Mouse (Mus musculus): Measurements from ENCODE around the gene Fmnl2.

Fmnl2 gene

GRCm38 (mm10) chr2:52958535-52959290 is 101.1 kb downstream of the Fmnl2 start:
- no peak for DNase-seq

GRCm38 (mm10) chr2:52959291-52959621 is 101.6 kb downstream of the Fmnl2 start:
- DNase-seq = no peak

DNA sequence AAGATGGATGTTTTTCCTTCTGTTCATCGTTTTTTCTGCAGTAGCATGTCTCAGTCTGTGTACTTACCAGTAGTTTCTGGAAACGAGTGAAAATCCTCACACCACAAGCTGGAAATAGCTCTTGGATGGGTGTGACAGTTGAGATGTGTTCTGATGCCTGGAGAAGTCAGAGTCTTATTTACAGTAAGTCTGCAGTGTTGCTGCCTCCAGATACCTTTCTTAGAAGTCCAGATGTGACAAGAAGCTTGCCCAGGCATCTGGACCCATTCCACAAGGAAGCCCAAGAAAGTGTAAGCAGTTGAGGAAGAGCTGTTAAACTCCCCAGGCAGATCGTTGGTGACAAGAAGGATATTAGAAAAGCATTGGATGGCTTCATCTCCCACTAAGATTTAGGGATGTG is 102.3 kb downstream of the Fmnl2 start:
- no peak for DNase-seq

DNA sequence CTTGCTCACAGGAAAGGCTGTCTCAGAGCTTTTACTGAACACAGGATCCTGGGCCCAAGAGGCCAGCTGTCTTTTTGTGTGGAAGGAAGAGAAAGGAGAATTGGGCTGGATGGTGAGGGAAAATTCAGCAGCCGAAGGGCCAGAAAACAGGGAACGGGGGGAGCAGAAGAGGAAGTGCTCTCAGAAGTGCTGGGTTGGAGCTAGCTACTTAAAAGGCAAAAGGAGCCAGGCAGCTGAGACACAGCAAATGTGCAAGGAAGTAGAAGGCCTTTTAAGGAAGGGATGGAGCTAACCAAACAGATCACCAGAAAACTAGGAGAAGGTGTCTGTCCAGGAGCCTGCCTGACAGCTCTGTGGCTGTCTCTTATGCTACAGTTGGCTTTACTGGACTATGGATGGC is 103.0 kb downstream of the Fmnl2 start:
- DNase-seq = no peak

- DNase-seq = no peak
Measured at GRCm38 (mm10) chr2:52963439-52963838, 105.8 kb downstream of the Fmnl2 start.

DNA sequence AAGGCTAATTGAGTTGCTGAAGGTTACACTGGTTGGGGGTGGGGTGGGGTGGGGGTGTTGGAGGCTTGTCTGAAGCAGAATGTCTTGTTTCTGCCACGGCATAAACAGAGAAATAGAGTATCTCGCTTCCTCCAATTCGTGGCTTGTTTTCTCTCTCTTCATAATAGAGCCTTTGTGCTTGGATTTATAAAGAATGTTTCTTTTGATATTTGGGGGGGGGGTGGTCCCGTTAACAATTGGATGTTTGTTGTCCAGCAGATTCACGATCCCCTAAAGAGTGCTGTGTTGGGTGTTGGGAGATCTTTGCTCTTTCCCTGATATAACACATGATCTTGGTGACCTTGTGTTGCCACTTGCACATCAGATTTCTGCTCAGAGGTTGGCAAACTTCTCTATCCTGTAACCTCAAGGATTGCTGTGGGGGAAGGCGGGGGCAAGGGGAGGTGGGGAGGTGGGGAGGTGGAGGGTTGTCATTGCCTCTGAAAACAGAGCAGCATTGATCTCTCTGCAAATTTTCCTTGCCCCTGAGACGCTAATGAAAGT is 106.8 kb downstream of the Fmnl2 start:
- DNase-seq = no peak

DNA sequence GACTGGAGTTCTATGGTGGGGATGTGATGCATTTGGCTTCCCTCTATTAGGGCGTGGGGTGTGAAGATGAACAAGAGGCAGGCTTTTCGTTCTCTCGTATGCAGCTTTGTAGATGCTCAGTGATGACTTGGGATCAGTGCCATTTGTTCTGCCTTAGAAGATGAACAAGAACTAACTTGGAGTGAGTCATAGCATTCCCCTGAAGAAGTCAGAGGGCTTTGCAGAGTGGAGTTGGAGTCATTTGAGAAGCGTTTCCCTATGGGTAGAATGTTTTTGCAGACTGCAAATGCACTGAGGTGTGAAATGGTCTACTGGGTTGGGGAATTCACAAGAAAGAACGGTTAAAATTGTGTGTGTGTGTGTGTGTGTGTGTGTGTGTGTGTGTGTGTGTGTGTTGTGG is 108.6 kb downstream of the Fmnl2 start:
- no peak for DNase-seq

DNA sequence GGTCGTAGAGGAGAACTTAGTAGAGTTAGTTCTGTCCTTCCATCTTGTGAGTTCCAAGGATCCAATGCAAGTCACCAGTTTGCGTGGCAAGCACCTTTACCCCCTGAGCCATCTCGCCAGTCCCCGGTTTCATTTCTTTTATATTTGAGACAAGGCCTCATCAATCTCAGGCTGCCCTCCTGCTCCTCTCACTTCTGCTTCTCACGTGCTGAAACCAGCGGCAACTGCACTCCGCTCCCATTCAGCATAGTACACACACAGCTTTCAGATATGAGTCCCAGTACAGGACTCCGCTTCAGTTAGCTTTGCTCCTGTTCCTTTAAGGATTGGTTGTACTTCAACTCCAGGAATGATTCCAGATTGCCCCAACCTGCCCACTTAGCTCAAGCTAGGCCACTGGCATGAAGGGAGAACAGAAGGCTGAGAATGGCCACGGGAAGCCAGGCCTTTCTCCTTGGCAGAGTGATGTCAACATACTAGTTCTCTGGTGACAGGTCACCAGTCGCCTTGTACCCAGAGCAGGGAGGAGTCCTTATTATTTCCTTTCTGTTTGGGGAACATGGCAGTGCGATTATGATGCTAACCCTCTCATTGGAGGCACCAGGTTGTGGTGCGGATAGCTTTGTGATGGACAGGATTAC is 109.3 kb downstream of the Fmnl2 start:
- DNase-seq = no peak

DNA sequence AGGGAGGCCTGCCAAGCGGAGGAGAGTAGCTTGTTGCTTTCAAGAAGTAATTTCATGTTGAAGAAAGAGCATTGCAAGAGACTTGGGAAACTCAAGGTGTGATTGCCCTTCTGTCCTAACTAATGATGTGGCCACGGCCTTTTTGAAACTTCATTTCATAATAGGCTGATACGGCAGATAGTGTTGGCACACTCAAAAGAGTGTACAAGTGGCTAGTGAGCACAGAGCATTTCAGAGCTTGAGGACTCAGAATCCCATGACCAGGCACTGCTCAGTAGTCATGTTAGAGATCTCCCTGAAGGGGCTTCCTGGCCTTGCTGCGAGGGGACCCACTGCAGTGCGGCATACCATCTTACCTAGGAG is 109.8 kb downstream of the Fmnl2 start:
- DNase-seq = no peak

GRCm38 (mm10) chr2:52968884-52969283 is 111.2 kb downstream of the Fmnl2 start:
- no peak for DNase-seq

DNA sequence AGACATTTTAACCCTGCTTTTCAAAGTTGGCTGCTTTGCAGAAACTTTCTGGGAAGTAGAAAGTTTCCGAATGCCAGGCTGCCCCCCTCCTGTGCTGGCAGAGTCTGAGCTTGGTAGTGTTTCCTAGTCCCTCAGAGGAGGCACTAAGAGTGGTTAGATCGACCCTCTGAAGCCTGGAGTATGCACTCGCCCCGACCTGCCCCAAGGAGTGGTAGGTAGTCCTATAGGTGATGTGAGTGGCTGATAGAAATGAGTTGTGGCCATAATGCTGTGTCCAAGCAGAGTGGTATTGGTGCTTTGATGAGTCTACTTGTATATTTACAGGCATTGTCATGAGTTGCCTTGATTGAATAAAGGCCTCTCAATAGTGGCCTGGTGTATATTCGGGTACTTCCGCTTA is 116.4 kb downstream of the Fmnl2 start:
- DNase-seq = no peak

GRCm38 (mm10) chr2:52974776-52975175 is 117.1 kb downstream of the Fmnl2 start:
- no peak for DNase-seq

GRCm38 (mm10) chr2:52977921-52978675 is 120.4 kb downstream of the Fmnl2 start:
- no peak for DNase-seq

GRCm38 (mm10) chr2:52978796-52979195 is 121.1 kb downstream of the Fmnl2 start:
- DNase-seq = no peak

GRCm38 (mm10) chr2:52979280-52979763 is 121.7 kb downstream of the Fmnl2 start:
- no peak for DNase-seq

- no peak for DNase-seq
Measured at GRCm38 (mm10) chr2:52981126-52981525, 123.5 kb downstream of the Fmnl2 start.

DNA sequence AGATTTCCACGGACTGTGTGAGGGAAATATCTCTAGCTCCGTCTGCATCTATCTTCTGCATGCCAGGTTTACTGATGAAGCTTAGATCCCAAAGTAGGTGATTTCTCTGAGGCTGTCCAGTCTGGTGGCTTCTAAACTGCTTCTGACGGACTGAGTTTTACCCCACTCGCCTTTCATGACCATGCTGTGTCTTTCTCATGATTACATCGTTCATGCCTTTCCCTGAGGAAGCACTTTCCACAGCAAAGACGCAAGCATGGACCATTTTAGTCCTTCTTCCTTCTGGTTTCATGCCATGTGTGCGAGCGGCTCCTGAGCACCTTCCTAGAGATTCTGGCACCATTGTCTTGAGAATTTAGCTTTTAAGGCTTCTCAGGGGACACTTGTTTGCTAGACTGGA is 123.9 kb downstream of the Fmnl2 start:
- DNase-seq = no peak

DNA sequence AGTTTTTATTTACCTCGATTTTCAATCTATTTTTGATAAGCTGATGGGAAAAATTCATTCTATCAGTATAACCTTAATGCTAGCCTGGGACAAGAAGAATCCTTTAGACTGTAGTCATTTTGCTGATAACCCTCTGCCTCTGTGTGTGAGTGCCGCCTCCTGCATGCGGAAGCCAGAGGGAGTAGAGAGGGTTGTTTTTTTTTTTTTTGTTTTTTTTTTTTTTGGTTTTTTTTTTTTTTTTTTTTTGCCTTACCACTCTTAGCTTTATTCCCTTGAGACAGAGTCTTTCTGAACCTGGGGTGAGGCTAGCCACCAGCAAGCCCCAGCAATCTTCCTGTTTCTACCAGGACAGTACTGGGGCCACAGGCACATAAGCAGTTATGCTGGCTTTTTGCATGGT is 124.8 kb downstream of the Fmnl2 start:
- DNase-seq = no peak

- DNase-seq = no peak
Measured at GRCm38 (mm10) chr2:52984556-52984955, 126.9 kb downstream of the Fmnl2 start.

GRCm38 (mm10) chr2:52985167-52985566 is 127.5 kb downstream of the Fmnl2 start:
- DNase-seq = no peak

DNA sequence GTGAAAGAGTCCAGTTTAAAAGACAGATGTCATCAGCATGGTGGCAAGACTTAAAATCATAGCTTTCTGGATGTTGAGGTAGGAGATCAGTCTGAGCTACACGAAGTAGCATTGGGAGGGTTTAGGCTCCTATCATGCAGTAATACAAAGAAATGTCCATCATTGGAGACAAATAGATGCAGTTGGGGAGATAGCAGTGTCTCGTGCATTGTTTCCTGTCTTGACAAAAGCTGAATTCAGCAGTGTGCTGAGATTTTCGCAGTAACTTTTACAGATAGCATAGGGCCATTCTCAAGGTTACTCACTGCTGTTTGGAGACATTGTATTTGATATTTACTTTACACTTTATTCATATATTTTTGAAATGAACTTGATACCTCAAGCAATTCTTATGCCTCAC is 128.7 kb downstream of the Fmnl2 start:
- no peak for DNase-seq

DNA sequence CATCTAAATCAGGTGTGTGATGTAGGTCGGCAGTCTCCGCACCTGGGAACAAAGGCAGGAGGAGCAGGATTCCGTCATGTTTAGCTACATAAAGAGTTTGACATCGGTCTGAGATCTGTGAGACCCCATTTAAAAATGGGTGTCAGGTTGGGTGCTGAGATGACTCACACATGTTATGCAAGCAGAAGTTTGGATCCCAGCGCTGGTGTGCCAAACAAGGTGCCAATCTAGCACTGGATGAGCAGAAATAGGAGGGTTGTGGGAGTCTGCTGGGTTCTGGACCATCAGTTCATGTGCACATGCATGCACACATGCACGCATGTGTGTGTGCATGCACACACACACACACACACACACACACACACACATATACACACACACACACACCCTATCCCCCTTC is 129.4 kb downstream of the Fmnl2 start:
- no peak for DNase-seq

DNA sequence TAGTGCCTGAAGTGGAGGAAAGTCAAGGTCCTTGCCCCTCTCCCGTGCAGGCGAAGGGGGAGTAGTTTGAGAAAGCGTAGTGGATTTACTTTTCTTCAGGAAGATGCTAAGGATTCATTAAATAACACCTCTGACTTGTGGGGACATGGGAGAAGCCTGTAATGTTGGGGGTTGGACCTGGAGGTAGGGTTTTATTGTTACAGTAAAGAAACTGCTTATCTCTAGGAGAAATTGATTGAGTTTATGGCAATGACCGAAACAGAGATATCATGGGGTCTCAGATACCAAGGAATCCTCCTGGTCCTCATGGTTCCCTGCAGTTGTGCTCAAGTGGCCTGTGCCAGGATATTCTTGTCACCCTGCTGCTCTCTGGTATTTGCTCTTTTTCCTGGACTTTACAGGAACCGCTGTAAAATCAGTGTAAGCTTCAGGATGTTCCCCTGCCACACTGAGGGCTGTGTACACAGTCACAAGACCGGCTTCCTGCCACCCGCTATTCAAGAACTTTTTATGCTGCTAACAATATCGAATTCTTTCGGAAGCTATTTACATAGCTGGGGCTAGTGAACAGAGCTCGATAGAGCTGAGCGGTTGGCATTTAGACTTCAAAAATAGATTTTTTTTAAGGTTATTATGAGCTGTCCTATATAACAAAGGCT is 130.1 kb downstream of the Fmnl2 start:
- DNase-seq = no peak

Measured in right cerebral cortex, postnatal 25 days (tissue).